Mouse (Mus musculus) C2C12 (cell line): ENCODE data around the gene Pms2. TPM values are rescaled to one million over a fixed set of nuclear protein-coding genes. Genes with fewer than 3 reads are reported as not detected.

Experiments used
- H3K27me3 ChIP-seq: one replicate; pipeline ENCODE4 v1.6.1; 2011; ENCODE audit not compliant: control insufficient read depth, insufficient read depth, insufficient read length
- H3K36me3 ChIP-seq: one replicate; pipeline ENCODE4 v1.6.1; 2011; ENCODE audit not compliant: control insufficient read depth, insufficient read depth
- H3K4me3 ChIP-seq: one replicate; pipeline ENCODE4 v1.5.1; 2011; ENCODE audit warnings: mild to moderate bottlenecking, control low read depth; ENCODE audit not compliant: poor library complexity, insufficient read depth, severe bottlenecking
- H3K79me2 ChIP-seq: one replicate; pipeline ENCODE4 v1.6.1; 2011; ENCODE audit not compliant: control insufficient read depth, insufficient read depth
- H3K79me3 ChIP-seq: one replicate; pipeline ENCODE4 v1.6.1; 2011; ENCODE audit warnings: low read depth, control low read depth
- H3ac ChIP-seq: one replicate; pipeline ENCODE3; 2011; ENCODE audit warnings: low read depth; ENCODE audit not compliant: control insufficient read depth, insufficient read length
- CEBPB ChIP-seq: IDR thresholded peaks from one replicate; pipeline ENCODE4 v1.6.1; 2011; ENCODE audit warnings: low read depth, mild to moderate bottlenecking, control low read depth, moderate library complexity
- CTCF ChIP-seq: IDR thresholded peaks from one replicate; pipeline ENCODE4 v1.5.1; 2011; ENCODE audit not compliant: control insufficient read depth, insufficient read depth, insufficient read length
- FOSL1 ChIP-seq: IDR thresholded peaks from one replicate; pipeline ENCODE4 v1.8.0; 2011; ENCODE audit warnings: mild to moderate bottlenecking, low read length; ENCODE audit not compliant: poor library complexity, insufficient read depth, severe bottlenecking
- MAX ChIP-seq: IDR thresholded peaks from one replicate; pipeline ENCODE4 v1.6.1; 2011; ENCODE audit warnings: mild to moderate bottlenecking, control low read depth
- MYOD1 ChIP-seq: IDR thresholded peaks from one replicate; pipeline ENCODE4 v1.6.1; 2011; ENCODE audit warnings: low read depth; ENCODE audit not compliant: control insufficient read depth, insufficient read length
- MYOG ChIP-seq: IDR thresholded peaks from one replicate; pipeline ENCODE4 v1.6.1; 2011; ENCODE audit not compliant: control insufficient read depth, insufficient read length; ENCODE audit errors: extremely low read depth
- USF1 ChIP-seq: IDR thresholded peaks from one replicate; pipeline ENCODE4 v1.6.1; 2011; ENCODE audit warnings: low read depth, mild to moderate bottlenecking, control low read depth, moderate library complexity
- polyA plus RNA-seq: library from polyadenylated mRNA; unstranded; fragments of >200 nt; fragmentation: generic; extraction: Trizol; gene quantifications from one replicate; pipeline ENCODE4 v1.2.1, GENCODE M21; 2012; ENCODE audit warnings: missing spikeins

The Pms2 gene
- polyA plus RNA-seq, 1 experiment = 7.0 TPM

DNA sequence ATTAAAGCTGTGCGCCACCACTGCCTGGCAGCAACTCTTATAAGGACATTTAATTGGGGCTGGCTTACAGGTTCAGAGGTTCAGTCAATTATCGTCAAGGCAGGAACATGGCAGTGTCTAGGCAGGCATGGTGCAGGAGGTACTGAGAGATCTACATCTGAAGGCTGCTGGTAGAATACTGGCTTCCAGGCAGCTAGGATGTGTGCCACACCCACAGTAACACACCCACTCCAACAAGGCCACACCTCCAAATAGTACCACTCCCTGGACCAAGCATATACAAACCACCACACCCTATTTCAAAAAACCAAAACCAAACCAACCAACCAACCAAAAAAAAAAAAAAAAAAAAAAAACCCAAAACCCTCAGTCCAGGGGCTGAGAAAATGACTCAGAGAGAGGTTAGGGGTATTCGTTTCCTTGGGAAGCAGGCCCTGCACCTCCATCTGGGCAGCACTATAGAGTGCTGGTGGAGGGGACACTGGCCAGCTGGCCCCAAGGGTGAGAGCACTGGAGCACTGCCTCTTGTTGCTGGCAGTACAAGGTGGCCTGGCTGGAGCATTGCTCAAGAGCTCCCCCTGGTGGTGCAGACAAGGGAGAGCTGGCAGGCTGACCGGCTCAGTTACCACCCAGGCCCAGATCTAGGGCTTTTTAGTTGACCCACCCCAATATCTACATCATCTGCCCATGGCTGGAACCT, 65.3 kb downstream of the Pms2 start:
- Histone ChIP-seq H3K36me3 (no peaks in the 10 kb centered on the region), H3K79me3 (no peaks in the 10 kb centered on the region), H3K27me3 (peaks cover 8% of the 10 kb centered on the region), H3K4me3 (no peak overlapping the region), H3K79me2 (no peaks in the 10 kb centered on the region), H3ac (no peak overlapping the region)
- TF ChIP-seq MYOG = no peak
- TF ChIP-seq MYOD1 = no peak
- TF ChIP-seq CTCF = peak; percentile 90
- no peak for TF ChIP-seq CEBPB
- TF ChIP-seq FOSL1 = no peak
- no peak for TF ChIP-seq MAX
- TF ChIP-seq USF1 = no peak

DNA sequence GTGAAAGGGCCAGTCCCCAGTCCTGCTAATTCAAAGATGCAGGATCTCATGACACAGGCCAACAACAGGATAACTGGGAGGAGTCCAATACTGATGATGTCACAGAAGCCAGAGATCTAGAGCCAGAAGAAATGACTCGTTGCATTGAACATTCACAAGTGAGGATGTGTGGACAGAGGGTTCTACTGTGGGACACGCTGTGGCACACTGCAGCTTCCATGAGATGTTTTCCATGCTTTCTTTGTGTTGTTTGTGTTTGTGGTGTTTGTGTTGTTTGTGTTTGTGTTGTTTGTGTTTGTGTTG, 65.8 kb downstream of the Pms2 start:
- Histone ChIP-seq H3K79me2 (no peaks in the 10 kb centered on the region), H3K4me3 (no peak overlapping the region), H3ac (no peak overlapping the region), H3K27me3 (peaks cover 8% of the 10 kb centered on the region), H3K79me3 (no peaks in the 10 kb centered on the region), H3K36me3 (no peaks in the 10 kb centered on the region)
- TF ChIP-seq FOSL1 = no peak
- no peak for TF ChIP-seq MYOG
- TF ChIP-seq MAX = no peak
- TF ChIP-seq CTCF = no peak
- no peak for TF ChIP-seq USF1
- no peak for TF ChIP-seq MYOD1
- TF ChIP-seq CEBPB = no peak

DNA sequence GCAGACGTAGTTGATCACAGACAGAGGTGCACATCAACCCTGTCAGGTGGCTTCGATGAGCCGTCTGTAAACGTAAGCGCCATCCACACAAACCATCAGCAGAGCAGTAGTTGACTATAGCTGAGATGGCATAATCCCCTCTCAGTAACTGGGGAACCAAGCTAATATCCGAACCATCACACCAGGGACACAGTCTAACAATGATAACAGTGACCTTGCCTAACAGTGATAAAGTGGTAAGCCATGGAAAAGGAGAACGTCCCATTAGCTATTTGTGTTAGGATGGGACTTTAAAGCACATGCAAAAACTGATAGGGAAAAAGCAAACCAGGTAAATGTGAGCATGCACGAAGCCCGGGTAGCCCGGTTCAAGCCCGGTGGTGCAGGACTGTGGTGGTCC, 66.5 kb downstream of the Pms2 start:
- Histone ChIP-seq H3K79me2 (no peaks in the 10 kb centered on the region), H3K4me3 (no peak overlapping the region), H3K36me3 (no peaks in the 10 kb centered on the region), H3K27me3 (peaks cover 5% of the 10 kb centered on the region), H3K79me3 (no peaks in the 10 kb centered on the region), H3ac (no peak overlapping the region)
- no peak for TF ChIP-seq MYOG
- TF ChIP-seq MYOD1 = no peak
- TF ChIP-seq FOSL1 = no peak
- TF ChIP-seq CTCF = no peak
- TF ChIP-seq CEBPB = no peak
- no peak for TF ChIP-seq USF1
- no peak for TF ChIP-seq MAX

DNA sequence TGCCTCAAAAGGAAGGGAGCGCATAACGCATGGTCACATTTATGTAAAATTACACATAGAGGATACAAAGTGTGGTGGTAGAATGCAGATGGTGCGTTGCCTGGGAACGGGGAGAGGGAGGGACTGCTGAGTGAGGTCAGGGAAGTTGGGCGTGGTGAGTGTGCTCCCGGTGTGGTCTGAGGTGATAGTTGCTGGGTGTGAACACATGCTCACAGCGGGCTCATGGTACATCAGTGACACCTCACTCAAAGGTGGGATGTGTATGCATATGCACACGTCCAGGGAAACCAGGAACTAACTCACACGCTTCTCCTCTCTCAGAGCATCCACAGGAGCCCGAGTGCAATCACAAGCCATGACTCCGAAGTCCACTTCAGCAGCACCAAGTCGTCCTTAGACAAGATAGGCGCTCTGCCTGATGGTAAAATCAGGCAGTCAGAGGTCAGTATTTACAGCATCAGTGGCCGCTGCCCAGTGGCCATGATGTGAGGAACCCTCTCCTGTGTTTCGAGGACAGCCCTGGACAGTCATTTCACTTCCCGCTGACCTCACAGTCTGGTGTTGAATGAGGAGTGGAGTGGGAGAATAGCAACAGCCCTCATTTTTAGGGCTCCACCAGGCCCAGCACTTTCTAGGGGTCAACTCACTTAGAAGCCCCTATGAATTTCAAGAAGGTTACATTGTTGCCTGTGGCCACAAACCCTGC, 67.1 kb downstream of the Pms2 start:
- no peak for TF ChIP-seq MYOD1
- no peak for TF ChIP-seq MYOG
- TF ChIP-seq CTCF = no peak
- H3K36me3 ChIP-seq = no peaks in the 10 kb centered on the region
- H3ac ChIP-seq = no peak overlapping the region
- no peaks in the 10 kb centered on the region for H3K79me2 ChIP-seq
- no peak overlapping the region for H3K4me3 ChIP-seq
- no peaks in the 10 kb centered on the region for H3K79me3 ChIP-seq
- peaks cover 5% of the 10 kb centered on the region for H3K27me3 ChIP-seq

DNA sequence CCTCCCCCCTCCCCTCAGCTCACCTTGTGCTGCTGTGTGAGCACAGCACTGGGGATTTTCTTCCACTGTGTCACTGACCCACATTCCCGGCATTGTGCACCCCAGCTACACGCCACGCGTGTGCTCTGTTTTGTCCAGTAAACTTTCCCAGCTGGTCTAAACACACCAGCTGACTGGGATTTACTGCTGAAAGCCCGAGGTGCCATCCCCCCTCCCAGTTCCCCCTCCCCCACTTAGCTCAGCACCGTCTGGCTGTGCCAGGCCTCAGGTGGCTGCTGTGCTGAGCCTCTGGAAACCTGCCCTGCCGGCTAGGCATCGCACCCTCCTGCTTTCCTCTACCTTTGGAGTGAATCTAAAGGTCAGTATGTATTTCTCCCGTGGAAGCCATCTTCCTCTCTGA, 71.1 kb downstream of the Pms2 start:
- Histone ChIP-seq H3K27me3 (peaks cover 5% of the 10 kb centered on the region), H3K79me3 (no peaks in the 10 kb centered on the region), H3ac (no peak overlapping the region), H3K79me2 (no peaks in the 10 kb centered on the region), H3K36me3 (no peaks in the 10 kb centered on the region), H3K4me3 (no peak overlapping the region)
- TF ChIP-seq MAX = no peak
- no peak for TF ChIP-seq FOSL1
- TF ChIP-seq CTCF = no peak
- TF ChIP-seq MYOG = no peak
- TF ChIP-seq MYOD1 = no peak
- no peak for TF ChIP-seq USF1
- no peak for TF ChIP-seq CEBPB
